Mouse (Mus musculus) spleen, adult 2 months (tissue): ENCODE results near the gene Mtss1l. TPM values are rescaled to one million over a fixed set of nuclear protein-coding genes. Genes with fewer than 3 reads are reported as not detected.

Experiments used
- DNase-seq, 2 experiments: peaks; one replicate each; pipeline versions ENCODE4 v3.0.0 to v3.0.0-alpha.2; 2012 to 2021; ENCODE audit warnings: low spot score in 2 of 2, low read depth in 1 of 2
- H3K27ac ChIP-seq: fragments of 200-500 bp; 2 replicates; pipeline ENCODE4 v1.5.1; 2012; ENCODE audit warnings: low read length, inconsistent platforms; ENCODE audit not compliant: insufficient read depth
- H3K27me3 ChIP-seq: fragments of 200-500 bp; 2 replicates; pipeline ENCODE4 v1.6.1; 2012; ENCODE audit warnings: mild to moderate bottlenecking, moderate library complexity, low read length, inconsistent platforms; ENCODE audit not compliant: control insufficient read depth, insufficient read depth
- H3K36me3 ChIP-seq: fragments of 200-500 bp; 2 replicates; pipeline ENCODE4 v1.6.1; 2012; ENCODE audit warnings: mild to moderate bottlenecking, low read length, inconsistent platforms; ENCODE audit not compliant: control insufficient read depth, insufficient read depth
- H3K4me1 ChIP-seq: fragments of 200-500 bp; 2 replicates; pipeline ENCODE4 v1.6.1; 2011; ENCODE audit warnings: inconsistent platforms; ENCODE audit not compliant: control insufficient read depth, insufficient read depth, insufficient read length
- H3K4me3 ChIP-seq: fragments of 200-500 bp; 2 replicates; pipeline ENCODE4 v1.5.1; 2011; ENCODE audit warnings: mild to moderate bottlenecking, inconsistent platforms; ENCODE audit not compliant: insufficient read depth, insufficient read length; ENCODE audit errors: extremely low read depth
- CTCF ChIP-seq: fragments of 200-500 bp; IDR thresholded peaks from 2 replicates; pipeline ENCODE4 v1.5.1; 2011; ENCODE audit warnings: mild to moderate bottlenecking, inconsistent platforms; ENCODE audit not compliant: insufficient read depth, insufficient read length, insufficient replicate concordance; ENCODE audit errors: extremely low read depth
- POLR2A ChIP-seq: fragments of 200-500 bp; IDR thresholded peaks from 2 replicates; pipeline ENCODE4 v1.6.1; 2011; ENCODE audit warnings: low read depth, low read length, inconsistent platforms
- WGBS: fragments of 180-500 bp; shearing (Covaris S2); methylation state at CpG from one replicate; pipeline ENCODE4 v1.1.7; 2018; 5-methylcytosine and 5-hydroxymethylcytosine counted together
- polyA plus RNA-seq: library from polyadenylated mRNA; depleted of rRNA; stranded (reverse); fragments of >200 nt; gene quantifications from 2 replicates; pipeline ENCODE4 v1.2.3, GENCODE M21; 2012

Mtss1l gene
- polyA plus RNA-seq, 1 experiment, result 34.8 TPM

GRCm38 (mm10) chr8:110722414-110723011, 1.2 kb downstream of the Mtss1l start:
- Histone ChIP-seq H3K4me1 (no peaks in the 10 kb centered on the region), H3K27ac (no peak overlapping the region), H3K4me3 (peak overlapping the region; percentile 51; the same call in 1 of the 2 replicates), H3K27me3 (peaks cover 7% of the 10 kb centered on the region), H3K36me3 (no peaks in the 10 kb centered on the region)
- no peak for DNase-seq
- WGBS, result 72% methylated on average over 11 of the region's 11 CpGs
- no peak for TF ChIP-seq POLR2A
- TF ChIP-seq CTCF, result no peak

GRCm38 (mm10) chr8:110724493-110724892, 3.2 kb downstream of the Mtss1l start:
- Histone ChIP-seq H3K4me1 (no peaks in the 10 kb centered on the region), H3K4me3 (no peak overlapping the region), H3K36me3 (no peaks in the 10 kb centered on the region), H3K27ac (no peak overlapping the region), H3K27me3 (peaks cover 7% of the 10 kb centered on the region)
- no peak for DNase-seq
- TF ChIP-seq CTCF, result no peak
- no peak for TF ChIP-seq POLR2A
- WGBS, result 84% methylated on average over 3 of the region's 3 CpGs

GRCm38 (mm10) chr8:110725084-110725838, 4.0 kb downstream of the Mtss1l start:
- Histone ChIP-seq H3K4me1 (no peaks in the 10 kb centered on the region), H3K36me3 (no peaks in the 10 kb centered on the region), H3K27me3 (peaks cover 7% of the 10 kb centered on the region), H3K4me3 (no peak overlapping the region), H3K27ac (0 out of 2 replicates have a peak overlapping the region, but pooled peaks have one; percentile 41)
- DNase-seq, result no peak
- TF ChIP-seq POLR2A, result no peak
- no peak for TF ChIP-seq CTCF
- 73% methylated on average over 7 of the region's 7 CpGs for WGBS

GRCm38 (mm10) chr8:110726893-110727292, 5.6 kb downstream of the Mtss1l start:
- DNase-seq, result no peak
- no peak overlapping the region for H3K27ac ChIP-seq
- no peak overlapping the region for H3K4me3 ChIP-seq
- WGBS, result 27% methylated on average over 18 of the region's 18 CpGs
- no peaks in the 10 kb centered on the region for H3K36me3 ChIP-seq
- TF ChIP-seq POLR2A (no peak), CTCF (peak; percentile 45; the same call in 1 of the 2 replicates)
- peaks cover 1% of the 10 kb centered on the region; the same call in 1 of the 2 replicates for H3K27me3 ChIP-seq
- no peaks in the 10 kb centered on the region for H3K4me1 ChIP-seq

- H3K36me3 ChIP-seq, result no peaks in the 10 kb centered on the region
- TF ChIP-seq POLR2A (no peak), CTCF (no peak)
- no peak overlapping the region for H3K4me3 ChIP-seq
- H3K27ac ChIP-seq, result no peak overlapping the region
- no peak for DNase-seq
- WGBS, result 89% methylated on average over 8 of the region's 8 CpGs
- H3K27me3 ChIP-seq, result no peaks in the 10 kb centered on the region
- no peaks in the 10 kb centered on the region for H3K4me1 ChIP-seq
Observed at GRCm38 (mm10) chr8:110731346-110731859, 10.1 kb downstream of the Mtss1l start.

- H3K4me1 ChIP-seq, result no peaks in the 10 kb centered on the region
- TF ChIP-seq POLR2A (no peak), CTCF (no peak)
- H3K27me3 ChIP-seq, result no peaks in the 10 kb centered on the region
- no peak for DNase-seq
- no peak overlapping the region for H3K27ac ChIP-seq
- peaks cover under 1% of the 10 kb centered on the region; the same call in 1 of the 2 replicates for H3K36me3 ChIP-seq
- no peak overlapping the region for H3K4me3 ChIP-seq
- 90% methylated on average over 8 of the region's 8 CpGs for WGBS
Observed at GRCm38 (mm10) chr8:110733036-110733435, 11.8 kb downstream of the Mtss1l start.
